Mouse (Mus musculus) MEL (cell line): ENCODE results near the gene 2010106E10Rik. TPM values are rescaled to one million over a fixed set of nuclear protein-coding genes. Genes with fewer than 3 reads are reported as not detected.

ENCODE experiments used
- polyA plus RNA-seq, 2 experiments: library from polyadenylated mRNA; stranded (reverse) in 1 of 2; unstranded in 1 of 2; fragments of >175 nt in 1 of 2; fragments of >200 nt in 1 of 2; gene quantifications; 2 replicates each; pipeline versions ENCODE4 v1.2.1 to v1.2.4; 2012; ENCODE audit warnings: low replicate concordance in 2 of 2, low read depth in 1 of 2; ENCODE audit not compliant: insufficient read length in 2 of 2, insufficient read depth in 1 of 2, missing spikeins in 1 of 2
- total RNA-seq: library from RNA; depleted of rRNA; stranded (reverse); fragments of 300-350 nt; gene quantifications from 2 replicates; pipeline ENCODE4 v1.2.3, GENCODE M21; 2012; rRNA removed

The 2010106E10Rik gene
- total and polyA plus RNA-seq, 3 experiments, result not detected

Other genes with a start within 250 kb of the 2010106E10Rik start
- gene Apool, start 183.9 kb upstream of the 2010106E10Rik start, total RNA-seq, result 34.6 and 41.1 TPM in 2 replicates
- gene Apool, start 183.9 kb upstream of the 2010106E10Rik start, polyA plus RNA-seq, result 10 to 100 TPM in 1 of 2 experiments, not detected in 1; 32.9 TPM
- not detected in 2 replicates for gene Satl1, start 88.5 kb upstream of the 2010106E10Rik start, total RNA-seq
- gene Satl1, start 88.5 kb upstream of the 2010106E10Rik start, polyA plus RNA-seq, result not detected
- not detected in 2 replicates for gene Zfp711, start 105.3 kb downstream of the 2010106E10Rik start, total RNA-seq
- not detected for gene Zfp711, start 105.3 kb downstream of the 2010106E10Rik start, polyA plus RNA-seq
- gene Pof1b, start 203.4 kb downstream of the 2010106E10Rik start, total RNA-seq, result not detected in 2 replicates
- not detected for gene Pof1b, start 203.4 kb downstream of the 2010106E10Rik start, polyA plus RNA-seq